Mouse (Mus musculus) embryonic facial prominence, embryonic 10.5 days (tissue): Measurements from ENCODE around the gene Plpp7. TPM values are rescaled to one million over a fixed set of nuclear protein-coding genes. Genes with fewer than 3 reads are reported as not detected.

Source experiments
- DNase-seq: peaks from one replicate; pipeline ENCODE4 v3.0.0-alpha.2; 2017; ENCODE audit warnings: low spot score
- H3K27ac ChIP-seq: fragments of 300-500 bp; sonication (generic); replicated peaks from 2 replicates; pipeline ENCODE4 v1.5.1; 2016; ENCODE audit warnings: mild to moderate bottlenecking
- H3K27me3 ChIP-seq: fragments of 300-500 bp; sonication (generic); replicated peaks from 2 replicates; pipeline ENCODE4 v1.6.1; 2016; ENCODE audit warnings: low read depth, mild to moderate bottlenecking; ENCODE audit not compliant: poor library complexity, severe bottlenecking
- H3K36me3 ChIP-seq: fragments of 300-500 bp; sonication (generic); replicated peaks from 2 replicates; pipeline ENCODE4 v1.6.1; 2016; ENCODE audit warnings: mild to moderate bottlenecking, moderate library complexity
- H3K4me1 ChIP-seq: fragments of 300-500 bp; sonication (generic); 2 replicates; pipeline ENCODE4 v1.6.1; 2016
- H3K4me3 ChIP-seq: fragments of 300-500 bp; sonication (generic); 2 replicates; pipeline ENCODE4 v1.5.1; 2016; ENCODE audit warnings: mild to moderate bottlenecking, moderate library complexity
- H3K9me3 ChIP-seq: fragments of 300-500 bp; sonication (generic); 2 replicates; pipeline ENCODE4 v1.6.1; 2016; ENCODE audit warnings: mild to moderate bottlenecking
- WGBS: fragments of 180-500 bp; shearing (Covaris S2); methylation state at CpG from one replicate; pipeline ENCODE4 v1.1.7; 2016; 5-methylcytosine and 5-hydroxymethylcytosine counted together
- polyA plus RNA-seq: library from polyadenylated mRNA; unstranded; fragments of >200 nt; fragmentation: Nextera tagmentation; extraction: Ambion mirVana; gene quantifications from 2 replicates; pipeline ENCODE4 v1.2.1, GENCODE M21; 2016

Plpp7 gene
- polyA plus RNA-seq, 1 experiment from 2014 or later = 4.7 TPM

- Histone ChIP-seq H3K4me1 (peaks cover 35% of the 10 kb centered on the region), H3K27ac (0 out of 2 replicates have a peak overlapping the region, but pooled peaks have one; percentile 7), H3K4me3 (peak overlapping the region; percentile 32), H3K9me3 (no peaks in the 10 kb centered on the region), H3K27me3 (no peaks in the 10 kb centered on the region), H3K36me3 (no peaks in the 10 kb centered on the region)
- DNase-seq = peak; percentile 86
- WGBS = 3% methylated on average over 12 of the region's 12 CpGs
These were observed 37.3 kb downstream of the Plpp7 start for GRCm38 (mm10) chr2:32132567-32132992.

DNA sequence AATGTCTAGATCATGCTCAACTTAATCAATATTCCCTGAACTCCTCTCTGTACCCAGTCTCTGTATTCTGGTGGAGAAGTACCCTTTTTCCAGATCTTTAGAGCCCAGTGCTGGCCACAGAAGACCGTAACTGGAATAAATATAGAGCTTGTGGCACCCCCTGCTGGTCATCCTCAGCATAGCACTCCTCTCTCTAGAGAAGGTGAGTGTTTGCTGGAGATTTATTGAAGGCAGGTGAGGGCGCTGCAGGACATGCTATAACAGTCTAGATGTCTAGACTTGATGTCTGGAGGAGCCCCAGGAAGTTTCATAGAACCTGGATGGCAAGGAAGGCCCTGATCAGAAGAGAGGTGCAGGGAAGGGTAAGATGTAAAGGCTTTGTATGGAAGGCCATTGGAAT, 38.7 kb downstream of the Plpp7 start:
- no peak overlapping the region for H3K4me3 ChIP-seq
- H3K36me3 ChIP-seq = no peaks in the 10 kb centered on the region
- peaks cover 30% of the 10 kb centered on the region for H3K4me1 ChIP-seq
- H3K27me3 ChIP-seq = no peaks in the 10 kb centered on the region
- 9% methylated on average over 2 of the region's 2 CpGs for WGBS
- no peak overlapping the region; the same call in 1 of the 2 replicates for H3K27ac ChIP-seq
- DNase-seq = peak; percentile 87
- H3K9me3 ChIP-seq = no peaks in the 10 kb centered on the region

DNA sequence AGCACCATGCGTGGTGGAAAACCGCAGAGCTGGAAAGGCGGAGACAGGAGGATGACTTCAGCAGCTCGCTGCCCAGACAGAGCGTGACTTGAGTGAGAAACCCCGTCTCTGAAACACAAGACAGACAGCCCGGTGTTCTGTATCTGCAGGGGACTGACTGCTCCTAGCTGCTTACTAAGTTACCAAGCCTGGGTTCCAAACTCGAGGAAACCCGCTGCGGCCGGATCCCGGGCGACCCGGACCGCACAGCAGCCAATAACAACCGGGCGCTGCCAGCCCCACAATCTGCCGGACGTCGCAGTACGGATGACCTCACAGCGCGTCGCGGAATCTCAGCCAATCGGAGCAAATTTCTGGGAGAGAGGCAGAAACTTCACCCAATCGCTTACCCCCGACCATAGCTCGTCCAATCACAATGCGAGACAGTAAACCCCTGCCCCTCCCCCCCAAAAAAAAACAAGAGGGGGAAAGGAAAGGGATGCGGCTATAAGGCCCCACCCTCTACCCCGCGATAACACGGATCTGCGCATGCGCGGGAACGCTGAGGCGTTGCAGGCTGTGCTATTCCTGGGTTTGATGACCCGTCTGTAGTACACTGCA, 42.4 kb downstream of the Plpp7 start:
- Histone ChIP-seq H3K27me3 (no peaks in the 10 kb centered on the region), H3K4me1 (peaks cover 12% of the 10 kb centered on the region), H3K36me3 (no peaks in the 10 kb centered on the region), H3K4me3 (peak overlapping the region; percentile 79), H3K9me3 (no peaks in the 10 kb centered on the region), H3K27ac (peak overlapping the region; percentile 90)
- WGBS = under 1% methylated on average over 40 of the region's 40 CpGs
- DNase-seq = peak; percentile 96

DNA sequence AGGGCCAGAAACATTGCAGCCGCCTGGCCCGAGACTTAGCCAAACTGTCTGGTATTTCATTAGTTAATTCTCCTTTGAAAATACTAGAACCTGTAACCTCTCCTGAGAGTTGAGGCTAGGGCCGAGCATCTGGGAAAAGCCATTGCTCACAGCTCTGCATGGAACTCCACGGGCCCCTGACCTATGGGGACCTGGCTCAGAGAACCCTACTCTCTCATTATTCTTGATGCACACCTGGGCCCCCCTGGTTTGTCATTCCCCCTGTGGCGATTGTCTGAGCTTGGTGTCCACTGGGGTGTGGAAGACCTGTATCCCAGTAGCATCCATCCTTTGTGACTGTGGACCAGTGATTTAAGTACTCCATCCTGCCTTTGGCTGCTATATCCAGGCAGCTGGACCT, 44.0 kb downstream of the Plpp7 start:
- Histone ChIP-seq H3K27me3 (no peaks in the 10 kb centered on the region), H3K36me3 (no peaks in the 10 kb centered on the region), H3K4me3 (no peak overlapping the region), H3K9me3 (no peaks in the 10 kb centered on the region), H3K27ac (no peak overlapping the region), H3K4me1 (peaks cover 12% of the 10 kb centered on the region)
- no peak for DNase-seq
- 77% methylated on average over 5 of the region's 5 CpGs for WGBS

- no peak overlapping the region for H3K4me3 ChIP-seq
- H3K36me3 ChIP-seq = no peaks in the 10 kb centered on the region
- no peak for DNase-seq
- no peaks in the 10 kb centered on the region for H3K9me3 ChIP-seq
- WGBS = 33% methylated on average over 4 of the region's 4 CpGs
- H3K27me3 ChIP-seq = no peaks in the 10 kb centered on the region
- peaks cover 12% of the 10 kb centered on the region for H3K4me1 ChIP-seq
- no peak overlapping the region for H3K27ac ChIP-seq
These were observed 45.2 kb downstream of the Plpp7 start for GRCm38 (mm10) chr2:32140498-32140934.

DNA sequence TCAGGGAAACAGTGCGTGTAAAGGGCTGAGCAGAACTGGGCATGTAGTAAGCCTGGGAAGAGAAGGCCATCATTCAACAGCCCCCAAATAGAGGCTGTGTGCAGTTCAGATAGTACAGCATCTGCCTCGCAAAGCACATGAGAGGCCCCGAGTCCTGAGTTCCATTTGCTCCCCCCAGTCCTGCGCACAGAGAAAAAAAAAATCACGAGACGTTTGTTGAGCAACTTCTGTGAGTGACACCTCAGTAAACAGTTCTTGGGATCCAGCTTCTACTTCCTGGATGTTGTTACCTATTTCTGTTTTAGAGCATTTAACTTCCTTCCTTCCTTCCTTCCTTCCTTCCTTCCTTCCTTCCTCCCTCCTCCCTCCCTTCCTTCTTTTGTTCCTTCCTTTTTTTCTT, 46.3 kb downstream of the Plpp7 start:
- no peak overlapping the region for H3K4me3 ChIP-seq
- DNase-seq = no peak
- WGBS = 79% methylated on average over 6 of the region's 6 CpGs
- H3K36me3 ChIP-seq = no peaks in the 10 kb centered on the region
- no peaks in the 10 kb centered on the region for H3K9me3 ChIP-seq
- H3K27ac ChIP-seq = no peak overlapping the region
- H3K4me1 ChIP-seq = peaks cover 12% of the 10 kb centered on the region
- no peaks in the 10 kb centered on the region for H3K27me3 ChIP-seq

DNA sequence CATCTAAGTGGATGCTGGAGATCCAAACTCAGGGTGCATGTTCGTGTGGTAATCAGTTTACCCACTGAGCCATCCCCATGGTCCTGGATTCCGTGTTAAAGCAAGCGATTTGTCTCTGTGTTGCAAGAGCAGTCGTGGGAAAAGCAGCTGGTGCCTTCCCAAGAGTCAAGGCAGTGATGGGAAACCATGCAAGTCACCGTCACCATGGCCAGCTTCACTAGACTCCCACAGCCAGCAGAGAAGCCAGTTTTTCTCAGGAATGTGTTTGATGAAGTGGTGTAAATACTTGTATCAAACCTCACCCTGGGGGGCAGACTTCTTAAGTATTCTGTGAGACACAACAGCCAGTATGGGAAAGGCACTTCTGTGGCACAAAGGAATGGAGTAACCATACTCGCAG, 47.0 kb downstream of the Plpp7 start:
- DNase-seq = no peak
- Histone ChIP-seq H3K27me3 (no peaks in the 10 kb centered on the region), H3K4me3 (no peak overlapping the region), H3K9me3 (no peaks in the 10 kb centered on the region), H3K4me1 (peaks cover 6% of the 10 kb centered on the region), H3K27ac (no peak overlapping the region), H3K36me3 (no peaks in the 10 kb centered on the region)
- 73% methylated on average over 6 of the region's 6 CpGs for WGBS

- DNase-seq = no peak
- WGBS = 89% methylated on average over 5 of the region's 5 CpGs
- Histone ChIP-seq H3K4me1 (0 out of 2 replicates have a peak, but pooled peaks cover 4% of the 10 kb centered on the region), H3K27ac (no peak overlapping the region), H3K27me3 (no peaks in the 10 kb centered on the region), H3K4me3 (no peak overlapping the region), H3K9me3 (no peaks in the 10 kb centered on the region), H3K36me3 (no peaks in the 10 kb centered on the region)
These were observed 49.3 kb downstream of the Plpp7 start for GRCm38 (mm10) chr2:32144633-32145032.

DNA sequence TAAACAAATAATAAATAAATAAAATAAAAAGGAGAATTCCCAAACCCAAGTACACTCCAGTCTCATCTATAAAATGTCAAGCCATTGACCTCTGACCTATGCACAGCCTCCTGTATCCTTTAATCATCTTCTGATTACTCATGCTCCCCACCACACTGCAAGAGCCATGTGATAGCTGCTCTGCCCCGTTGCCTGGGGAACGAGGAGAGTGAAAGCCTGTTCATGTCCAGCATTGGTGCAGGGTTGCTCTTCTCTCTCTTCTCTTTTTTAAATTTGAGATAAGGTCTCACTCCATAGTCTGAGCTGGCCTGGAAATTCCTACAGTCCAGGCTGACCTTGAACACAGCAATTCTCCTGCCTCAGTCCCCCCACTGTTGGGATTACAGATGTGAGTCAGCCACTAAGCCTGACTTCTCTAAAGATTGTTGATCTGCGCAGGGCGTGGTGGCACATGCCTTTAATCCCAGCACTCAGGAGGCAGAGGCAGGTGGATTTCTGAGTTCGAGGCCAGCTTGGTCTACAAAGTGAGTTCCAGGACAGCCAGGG, 51.4 kb downstream of the Plpp7 start:
- peaks cover 10% of the 10 kb centered on the region for H3K4me1 ChIP-seq
- H3K36me3 ChIP-seq = no peaks in the 10 kb centered on the region
- DNase-seq = no peak
- H3K27ac ChIP-seq = no peak overlapping the region
- no peak overlapping the region for H3K4me3 ChIP-seq
- H3K9me3 ChIP-seq = no peaks in the 10 kb centered on the region
- no peaks in the 10 kb centered on the region for H3K27me3 ChIP-seq
- 75% methylated on average over 5 of the region's 5 CpGs for WGBS

- peaks cover 42% of the 10 kb centered on the region for H3K4me1 ChIP-seq
- no peaks in the 10 kb centered on the region for H3K9me3 ChIP-seq
- peak overlapping the region; percentile 100 for H3K27ac ChIP-seq
- H3K27me3 ChIP-seq = no peaks in the 10 kb centered on the region
- peak overlapping the region; percentile 96 for H3K4me3 ChIP-seq
- 13% methylated on average over 1 of the region's 1 CpGs for WGBS
- DNase-seq = no peak
- H3K36me3 ChIP-seq = no peaks in the 10 kb centered on the region; the same call in 1 of the 2 replicates
These were observed 54.8 kb downstream of the Plpp7 start for GRCm38 (mm10) chr2:32150135-32150534.

- DNase-seq = no peak
- no peaks in the 10 kb centered on the region for H3K27me3 ChIP-seq
- H3K36me3 ChIP-seq = no peaks in the 10 kb centered on the region; the same call in 1 of the 2 replicates
- peak overlapping the region; percentile 96 for H3K4me3 ChIP-seq
- H3K4me1 ChIP-seq = peaks cover 47% of the 10 kb centered on the region
- 7% methylated on average over 7 of the region's 7 CpGs for WGBS
- H3K27ac ChIP-seq = peak overlapping the region; percentile 100
- no peaks in the 10 kb centered on the region for H3K9me3 ChIP-seq
These were observed 55.2 kb downstream of the Plpp7 start for GRCm38 (mm10) chr2:32150562-32150923.

- Histone ChIP-seq H3K4me3 (peak within 1 kb of the TSS; percentile 96), H3K27me3 (no peaks in the 10 kb centered on the region), H3K36me3 (no peaks in the 10 kb centered on the region; the same call in 1 of the 2 replicates), H3K4me1 (peaks cover 52% of the 10 kb centered on the region), H3K9me3 (no peaks in the 10 kb centered on the region), H3K27ac (peak within 1 kb of the TSS; percentile 100)
- peak; percentile 86 for DNase-seq
- WGBS = 1% methylated on average over 100 of the region's 117 CpGs
These were observed 55.8 kb downstream of the Plpp7 start, which contains the start of gene Prrc2b for GRCm38 (mm10) chr2:32150924-32151659. Prrc2b (plus strand) TSS chr2:32151082.
